Mouse (Mus musculus) forebrain, embryonic 15.5 days (tissue): ENCODE measurements around the gene Serpinh1. TPM values are rescaled to one million over a fixed set of nuclear protein-coding genes. Genes with fewer than 3 reads are reported as not detected.
"Not testable (repeated sequence)": the region's sequence is repeated elsewhere in the genome, so short reads cannot be mapped to it uniquely, and the experiment has no call there.

Source experiments
- ATAC-seq: fragments of 200-750 bp; cut with Nextera tagmentation; replicated peaks from 2 replicates; pipeline ENCODE4 v1.8.0; 2017; ENCODE audit warnings: mild to moderate bottlenecking, moderate TSS enrichment, moderate library complexity
- H3K27ac ChIP-seq: fragments of 300-500 bp; sonication (generic); replicated peaks from 2 replicates; pipeline ENCODE4 v1.5.1; 2015; ENCODE audit warnings: mild to moderate bottlenecking, inconsistent platforms
- H3K27me3 ChIP-seq: fragments of 300-500 bp; sonication (generic); 2 replicates; pipeline ENCODE4 v1.6.1; 2015; ENCODE audit warnings: inconsistent platforms
- H3K36me3 ChIP-seq: fragments of 300-500 bp; sonication (generic); 2 replicates; pipeline ENCODE4 v1.6.1; 2015; ENCODE audit warnings: mild to moderate bottlenecking, inconsistent platforms
- H3K4me1 ChIP-seq: fragments of 300-500 bp; sonication (generic); 2 replicates; pipeline ENCODE4 v1.6.1; 2015; ENCODE audit warnings: inconsistent platforms
- H3K4me2 ChIP-seq: fragments of 300-500 bp; sonication (generic); replicated peaks from 2 replicates; pipeline ENCODE4 v1.6.1; 2015; ENCODE audit warnings: mild to moderate bottlenecking, inconsistent platforms
- H3K4me3 ChIP-seq: fragments of 300-500 bp; sonication (generic); 2 replicates; pipeline ENCODE4 v1.5.1; 2015; ENCODE audit warnings: mild to moderate bottlenecking, inconsistent platforms
- H3K9ac ChIP-seq: fragments of 300-500 bp; sonication (generic); replicated peaks from 2 replicates; pipeline ENCODE4 v1.6.1; 2015; ENCODE audit warnings: mild to moderate bottlenecking, inconsistent platforms
- H3K9me3 ChIP-seq: fragments of 300-500 bp; sonication (generic); 2 replicates; pipeline ENCODE4 v1.6.1; 2016; ENCODE audit warnings: inconsistent platforms
- WGBS: fragments of 180-500 bp; shearing (Covaris S2); methylation state at CpG from one replicate; pipeline ENCODE4 v1.1.7; 2015; ENCODE audit warnings: mixed read lengths; 5-methylcytosine and 5-hydroxymethylcytosine counted together
- polyA plus RNA-seq: library from polyadenylated mRNA; unstranded; fragments of >200 nt; fragmentation: Nextera tagmentation; extraction: Ambion mirVana; gene quantifications from 2 replicates; pipeline ENCODE4 v1.2.1, GENCODE M21; 2015

The Serpinh1 gene
- polyA plus RNA-seq, 1 experiment from 2014 or later: 210 TPM

DNA sequence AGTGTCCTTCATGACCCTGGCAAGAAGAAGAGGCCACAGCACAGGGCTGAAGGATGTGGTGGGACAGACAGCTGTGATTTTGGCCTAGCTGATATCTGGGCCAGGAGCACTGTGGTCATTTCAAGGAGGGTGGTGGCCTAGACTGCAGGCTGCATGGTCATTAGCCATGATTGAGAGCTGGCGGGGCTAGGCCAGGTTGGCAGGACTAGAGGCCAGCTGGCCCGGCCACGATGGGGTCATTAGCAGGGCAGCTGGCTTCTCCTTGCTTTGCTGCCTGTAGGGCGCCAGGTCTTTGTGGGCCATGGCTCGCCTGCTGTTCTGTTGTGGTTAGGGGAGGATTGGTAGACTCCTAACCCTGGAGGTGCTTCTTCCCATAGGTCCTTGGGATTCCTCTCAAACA, 33.0 kb upstream of the Serpinh1 start:
- peaks cover 42% of the 10 kb centered on the region for H3K4me1 ChIP-seq
- H3K27ac ChIP-seq: no peak overlapping the region
- peaks cover 14% of the 10 kb centered on the region; the same call in 1 of the 2 replicates for H3K36me3 ChIP-seq
- no peak overlapping the region for H3K9ac ChIP-seq
- no peak overlapping the region for H3K4me2 ChIP-seq
- no peak for ATAC-seq
- no peak overlapping the region for H3K4me3 ChIP-seq
- H3K27me3 ChIP-seq: no peaks in the 10 kb centered on the region
- no peaks in the 10 kb centered on the region for H3K9me3 ChIP-seq
- WGBS: 66% methylated on average over 5 of the region's 5 CpGs

DNA sequence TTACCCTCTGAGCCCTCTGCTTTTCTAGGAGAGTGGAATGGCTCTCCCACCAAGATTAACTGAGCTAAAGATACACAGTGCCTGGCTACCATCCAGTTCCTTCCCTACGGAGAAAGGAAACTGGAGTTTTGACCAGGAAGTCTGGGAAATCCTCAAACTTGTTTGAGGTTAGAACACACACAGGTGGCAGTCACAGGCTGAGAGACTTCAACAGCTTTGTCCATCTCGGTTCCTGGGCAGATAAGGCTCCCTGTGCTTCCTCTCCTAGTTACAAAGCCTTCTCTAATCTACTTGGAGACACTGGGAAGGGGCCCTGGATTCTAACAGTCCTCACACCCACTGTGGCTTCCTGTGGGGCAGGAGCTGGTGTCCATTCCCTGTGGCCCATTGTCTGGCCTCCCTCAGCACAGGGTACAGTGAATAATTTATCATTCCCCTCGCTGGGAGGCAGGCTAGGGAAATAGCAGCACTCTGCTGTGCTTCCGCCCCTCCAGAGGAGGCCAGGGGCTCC, 31.1 kb upstream of the Serpinh1 start:
- Histone ChIP-seq H3K36me3 (peaks cover 12% of the 10 kb centered on the region; the same call in 1 of the 2 replicates), H3K4me3 (peak overlapping the region; percentile 64), H3K9me3 (no peaks in the 10 kb centered on the region), H3K27me3 (no peaks in the 10 kb centered on the region), H3K27ac (peak overlapping the region; percentile 35; the same call in 1 of the 2 replicates), H3K4me2 (peak overlapping the region; percentile 82), H3K4me1 (peaks cover 48% of the 10 kb centered on the region), H3K9ac (peak overlapping the region; percentile 86)
- no peak for ATAC-seq
- 20% methylated on average over 4 of the region's 4 CpGs for WGBS

- ATAC-seq: no peak
- H3K9me3 ChIP-seq: no peaks in the 10 kb centered on the region
- 55% methylated on average over 5 of the region's 5 CpGs for WGBS
- peaks cover 4% of the 10 kb centered on the region; the same call in 1 of the 2 replicates for H3K36me3 ChIP-seq
- peak overlapping the region; percentile 64 for H3K4me3 ChIP-seq
- H3K27ac ChIP-seq: peak overlapping the region; percentile 35; the same call in 1 of the 2 replicates
- H3K4me2 ChIP-seq: peak overlapping the region; percentile 82
- H3K4me1 ChIP-seq: peaks cover 48% of the 10 kb centered on the region
- no peaks in the 10 kb centered on the region for H3K27me3 ChIP-seq
- H3K9ac ChIP-seq: peak overlapping the region; percentile 86
Measured at GRCm38 (mm10) chr7:99383246-99383645, 30.2 kb upstream of the Serpinh1 start.

DNA sequence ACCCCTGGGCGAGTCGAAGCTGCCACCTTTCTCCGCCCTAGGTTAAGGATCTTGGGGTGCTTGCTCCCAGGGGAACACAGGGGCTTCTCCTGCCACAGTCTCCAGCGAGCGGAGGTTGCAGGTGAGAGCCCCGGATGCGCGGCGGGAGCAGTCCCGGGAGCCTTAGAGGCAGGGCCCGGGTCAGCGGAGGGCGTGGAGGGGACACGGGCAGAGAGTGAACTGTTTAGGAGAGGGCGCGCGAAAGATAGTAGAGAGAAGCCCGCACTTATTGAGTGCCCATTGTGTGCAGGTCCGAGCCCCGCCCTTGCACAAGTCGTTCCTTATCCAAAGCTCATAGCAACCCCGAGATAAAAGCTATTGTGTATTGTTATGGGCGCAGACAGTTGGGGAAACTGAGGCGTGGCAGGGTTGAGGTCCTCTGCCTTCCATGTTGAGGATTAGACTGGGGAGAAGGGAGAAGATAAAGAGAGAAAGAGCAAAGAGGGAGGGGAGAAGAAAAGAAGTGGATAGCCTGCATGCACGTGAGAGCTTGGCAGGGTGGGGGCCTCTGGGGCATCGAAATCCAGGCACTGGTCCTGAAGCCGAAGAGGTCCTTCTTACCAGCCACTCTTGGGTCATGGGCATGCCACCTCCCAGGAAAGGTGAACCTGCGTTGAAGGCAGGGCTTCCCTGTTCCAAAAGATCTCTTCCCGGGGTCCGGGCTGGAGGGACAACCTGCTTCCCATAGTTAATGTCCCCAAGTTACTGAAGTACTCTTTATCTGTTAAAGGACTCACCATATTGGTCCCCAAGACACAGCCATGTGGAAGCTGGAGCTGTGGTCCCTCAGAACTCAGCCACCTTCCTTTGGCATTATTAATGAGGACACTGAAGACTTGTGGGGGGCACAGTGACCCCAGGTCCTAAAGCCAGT, 29.3 kb upstream of the Serpinh1 start:
- Histone ChIP-seq H3K27ac (0 out of 2 replicates have a peak overlapping the region, but pooled peaks have one; percentile 11), H3K4me2 (peak overlapping the region; percentile 82), H3K4me1 (peaks cover 48% of the 10 kb centered on the region), H3K4me3 (peak overlapping the region; percentile 64), H3K27me3 (no peaks in the 10 kb centered on the region), H3K9me3 (no peaks in the 10 kb centered on the region), H3K9ac (peak overlapping the region; percentile 86), H3K36me3 (peaks cover 2% of the 10 kb centered on the region; the same call in 1 of the 2 replicates)
- WGBS: 9% methylated on average over 30 of the region's 30 CpGs
- no peak; the same call in 1 of the 2 replicates for ATAC-seq

- peak within 1 kb of the TSS; percentile 86 for H3K9ac ChIP-seq
- no peaks in the 10 kb centered on the region for H3K9me3 ChIP-seq
- peak within 1 kb of the TSS; percentile 82 for H3K4me2 ChIP-seq
- peak; percentile 96 for ATAC-seq
- under 1% methylated on average over 72 of the region's 73 CpGs for WGBS
- H3K27ac ChIP-seq: peak within 1 kb of the TSS; percentile 96
- no peaks in the 10 kb centered on the region for H3K36me3 ChIP-seq
- H3K27me3 ChIP-seq: no peaks in the 10 kb centered on the region
- peak within 1 kb of the TSS; percentile 64 for H3K4me3 ChIP-seq
- H3K4me1 ChIP-seq: peaks cover 48% of the 10 kb centered on the region
Measured at GRCm38 (mm10) chr7:99381214-99382087, 28.4 kb upstream of the Serpinh1 start, which contains the start of gene Gdpd5. Gdpd5 (plus strand) TSS chr7:99381414.

DNA sequence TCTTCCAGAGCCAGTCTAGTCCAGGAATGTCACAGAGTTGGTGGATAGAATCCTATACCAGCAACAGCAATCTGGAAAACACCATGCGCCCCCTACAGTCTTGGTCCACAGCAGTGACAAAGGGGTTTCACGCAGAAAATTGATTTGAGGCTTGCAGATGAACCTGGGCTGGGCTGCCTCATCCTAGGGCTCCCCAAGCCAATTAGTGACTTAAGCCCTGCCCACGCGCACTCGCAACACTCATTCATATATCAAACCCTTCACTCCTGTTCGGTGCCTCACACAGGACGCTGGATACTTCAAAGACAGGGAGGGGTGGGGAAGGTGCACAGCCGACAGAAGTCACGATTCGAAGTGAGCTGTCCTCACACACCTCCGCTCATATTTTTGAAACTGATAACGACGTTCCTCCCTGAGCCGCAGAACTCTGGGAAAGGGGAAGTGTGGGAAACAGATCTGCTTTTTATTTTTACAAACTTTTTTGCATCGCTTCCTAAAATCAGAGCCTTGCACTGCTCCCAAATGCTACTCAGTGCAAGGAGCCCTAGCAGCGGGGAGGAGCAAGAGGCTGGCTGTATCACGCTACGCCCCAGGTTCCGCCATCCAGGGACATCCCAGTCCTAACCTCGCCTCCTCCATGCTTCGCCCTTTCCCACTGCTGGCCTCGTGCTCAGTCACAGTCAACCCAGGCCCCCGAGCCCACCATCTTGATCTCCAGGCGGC, 27.6 kb upstream of the Serpinh1 start:
- ATAC-seq: peak; percentile 77
- H3K4me2 ChIP-seq: peak overlapping the region; percentile 82
- H3K36me3 ChIP-seq: no peaks in the 10 kb centered on the region
- H3K9me3 ChIP-seq: no peaks in the 10 kb centered on the region
- peaks cover 40% of the 10 kb centered on the region for H3K4me1 ChIP-seq
- peak overlapping the region; percentile 83 for H3K9ac ChIP-seq
- H3K27ac ChIP-seq: peak overlapping the region; percentile 96
- WGBS: under 1% methylated on average over 24 of the region's 24 CpGs
- H3K4me3 ChIP-seq: peak overlapping the region; percentile 64
- H3K27me3 ChIP-seq: no peaks in the 10 kb centered on the region

- Histone ChIP-seq H3K27ac (no peak overlapping the region), H3K4me1 (peaks cover 22% of the 10 kb centered on the region), H3K9ac (no peak overlapping the region), H3K4me3 (no peak overlapping the region), H3K9me3 (no peaks in the 10 kb centered on the region), H3K27me3 (no peaks in the 10 kb centered on the region), H3K36me3 (no peaks in the 10 kb centered on the region), H3K4me2 (no peak overlapping the region)
- ATAC-seq: no peak
- 83% methylated on average over 8 of the region's 8 CpGs for whole genome bisulfite sequencing
Measured at GRCm38 (mm10) chr7:99378870-99379269, 25.8 kb upstream of the Serpinh1 start.

- 8% methylated on average over 4 of the region's 4 CpGs for WGBS
- Histone ChIP-seq H3K9ac (no peak overlapping the region), H3K9me3 (no peaks in the 10 kb centered on the region), H3K27ac (no peak overlapping the region), H3K36me3 (no peaks in the 10 kb centered on the region), H3K4me2 (no peak overlapping the region), H3K4me3 (no peak overlapping the region), H3K27me3 (no peaks in the 10 kb centered on the region), H3K4me1 (peaks cover 4% of the 10 kb centered on the region; the same call in 1 of the 2 replicates)
- no peak for ATAC-seq
Measured at GRCm38 (mm10) chr7:99375455-99375854, 22.4 kb upstream of the Serpinh1 start.

DNA sequence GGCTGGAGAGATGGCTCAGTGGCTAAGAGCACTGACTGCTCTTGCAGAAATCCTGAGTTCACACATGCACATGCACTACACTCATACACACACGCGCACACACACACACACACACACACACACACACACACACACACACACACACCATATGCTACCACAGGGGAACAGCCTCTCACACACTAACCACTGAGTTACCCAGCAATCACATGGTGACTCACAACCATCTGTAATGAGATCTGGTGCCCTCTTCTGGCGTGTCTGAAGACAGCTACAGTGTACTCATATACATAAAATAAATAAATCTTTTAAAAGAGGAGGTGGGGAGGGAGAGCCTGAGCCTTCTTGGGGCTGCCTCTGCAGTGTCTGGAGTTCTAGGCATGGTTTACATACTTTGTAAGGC, 21.3 kb upstream of the Serpinh1 start:
- H3K27me3 ChIP-seq, H3K36me3 ChIP-seq, H3K4me1 ChIP-seq, H3K9me3 ChIP-seq, H3K4me3 ChIP-seq, H3K4me2 ChIP-seq, H3K27ac ChIP-seq, H3K9ac ChIP-seq: not testable (repeated sequence)
- 64% methylated on average over 3 of the region's 3 CpGs for WGBS
- 0 out of 2 replicates have a peak, but pooled peaks have one; percentile 27 for ATAC-seq

DNA sequence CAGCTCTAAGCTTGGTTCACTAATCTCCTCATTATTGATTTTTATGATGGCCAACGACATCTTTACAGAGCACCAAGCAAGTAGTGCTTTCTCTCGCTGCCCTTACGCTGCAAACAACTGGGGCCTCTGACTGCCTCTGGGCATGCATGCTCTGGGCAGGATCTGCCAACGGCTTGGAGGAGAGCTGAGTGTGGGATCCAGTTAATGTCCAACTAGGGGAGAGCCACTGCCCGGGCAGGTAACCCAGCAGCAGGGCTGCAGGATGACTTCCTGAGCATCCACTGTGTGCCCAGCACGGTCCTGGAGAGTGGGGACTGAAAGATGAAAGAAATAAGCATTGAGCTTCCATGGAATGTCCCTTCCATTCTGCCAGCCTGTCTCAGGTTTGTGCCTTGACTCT, 13.7 kb upstream of the Serpinh1 start:
- no peaks in the 10 kb centered on the region for H3K36me3 ChIP-seq
- no peak overlapping the region for H3K4me2 ChIP-seq
- H3K4me3 ChIP-seq: no peak overlapping the region
- 79% methylated on average over 6 of the region's 6 CpGs for WGBS
- no peak for ATAC-seq
- H3K9me3 ChIP-seq: no peaks in the 10 kb centered on the region
- no peak overlapping the region for H3K9ac ChIP-seq
- no peaks in the 10 kb centered on the region for H3K4me1 ChIP-seq
- H3K27me3 ChIP-seq: no peaks in the 10 kb centered on the region
- no peak overlapping the region for H3K27ac ChIP-seq

DNA sequence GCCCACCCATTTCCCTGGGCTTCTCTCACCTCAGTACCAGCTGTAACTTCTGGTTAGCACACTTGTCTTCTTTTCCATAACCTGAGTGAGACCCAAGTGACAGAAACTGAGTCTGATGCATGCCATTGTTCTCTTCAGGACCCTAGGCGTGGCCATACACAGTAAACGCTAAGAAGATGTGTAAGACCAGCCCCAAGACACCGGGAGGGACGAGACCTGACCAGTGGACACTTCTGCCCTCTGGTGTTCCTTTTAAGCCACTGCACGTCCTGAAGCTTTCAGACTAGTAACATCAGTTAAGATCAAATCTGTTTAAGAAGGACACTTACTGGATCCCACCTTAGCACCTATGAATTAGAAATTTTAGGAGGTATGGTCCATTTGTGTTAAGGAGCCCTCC, 12.0 kb upstream of the Serpinh1 start:
- no peak overlapping the region for H3K4me3 ChIP-seq

More for the DNA sequence above, 12.0 kb upstream of the Serpinh1 start:
- Histone ChIP-seq H3K4me2 (no peak overlapping the region), H3K4me1 (peaks cover 11% of the 10 kb centered on the region), H3K9ac (no peak overlapping the region), H3K27me3 (no peaks in the 10 kb centered on the region), H3K9me3 (no peaks in the 10 kb centered on the region), H3K27ac (no peak overlapping the region), H3K36me3 (no peaks in the 10 kb centered on the region)
- under 1% methylated on average over 5 of the region's 5 CpGs for WGBS
- peak; percentile 30; the same call in 1 of the 2 replicates for ATAC-seq
